Mouse (Mus musculus) liver, adult 2 months (tissue): ENCODE measurements around the gene Rhobtb1. TPM values are rescaled to one million over a fixed set of nuclear protein-coding genes. Genes with fewer than 3 reads are reported as not detected.

Source experiments
- DNase-seq: peaks from one replicate; pipeline ENCODE4 v3.0.0-alpha.2; 2011; ENCODE audit warnings: low read depth, low spot score; ENCODE audit errors: extremely low read depth
- H3K27ac ChIP-seq: fragments of 200-500 bp; replicated peaks from 2 replicates; pipeline ENCODE4 v1.5.1; 2012; ENCODE audit warnings: low read depth, mild to moderate bottlenecking, control low read depth, inconsistent platforms, low read length; ENCODE audit not compliant: insufficient read depth
- H3K27me3 ChIP-seq: fragments of 200-500 bp; 2 replicates; pipeline ENCODE4 v1.6.1; 2012; ENCODE audit warnings: mild to moderate bottlenecking, moderate library complexity, low read length, inconsistent platforms; ENCODE audit not compliant: control insufficient read depth, insufficient read depth
- H3K36me3 ChIP-seq: fragments of 200-500 bp; 2 replicates; pipeline ENCODE4 v1.6.1; 2012; ENCODE audit warnings: low read length, inconsistent platforms; ENCODE audit not compliant: control insufficient read depth, insufficient read depth
- H3K4me1 ChIP-seq: fragments of 200-500 bp; 2 replicates; pipeline ENCODE4 v1.6.1; 2011; ENCODE audit warnings: low read length; ENCODE audit not compliant: control insufficient read depth, insufficient read depth
- H3K4me3 ChIP-seq: fragments of 200-500 bp; 2 replicates; pipeline ENCODE4 v1.5.1; 2011; ENCODE audit warnings: low read depth, mild to moderate bottlenecking, control low read depth, low read length, moderate library complexity; ENCODE audit not compliant: insufficient read depth
- H3K79me2 ChIP-seq: fragments of 200-500 bp; 2 replicates; pipeline ENCODE4 v1.6.1; 2012; ENCODE audit warnings: inconsistent platforms, mild to moderate bottlenecking, low read length, moderate library complexity; ENCODE audit not compliant: control insufficient read depth, insufficient read depth
- H3K9ac ChIP-seq: fragments of 200-500 bp; 2 replicates; pipeline ENCODE4 v1.6.1; 2012; ENCODE audit warnings: low read depth, mild to moderate bottlenecking, control low read depth, inconsistent platforms, low read length
- CTCF ChIP-seq: fragments of 200-500 bp; IDR thresholded peaks from 2 replicates; pipeline ENCODE4 v1.5.1; 2011; ENCODE audit warnings: low read depth, low read length, control low read depth
- POLR2A ChIP-seq: fragments of 200-500 bp; IDR thresholded peaks from 2 replicates; pipeline ENCODE4 v1.6.1; 2011; ENCODE audit warnings: low read length, control low read depth; ENCODE audit not compliant: insufficient read depth; ENCODE audit errors: extremely low read depth
- WGBS: fragments of 180-500 bp; shearing (Covaris S2); methylation state at CpG from one replicate; pipeline ENCODE4 v1.1.7; 2018; 5-methylcytosine and 5-hydroxymethylcytosine counted together
- polyA plus RNA-seq: library from polyadenylated mRNA; depleted of rRNA; stranded (reverse); fragments of >200 nt; gene quantifications from 2 replicates; pipeline ENCODE4 v1.2.3, GENCODE M21; 2012
- total RNA-seq: library from RNA; depleted of rRNA; stranded (reverse); fragments of >200 nt; gene quantifications from 2 replicates; pipeline ENCODE4 v1.2.3, GENCODE M21; 2014

Rhobtb1 gene
- total and polyA plus RNA-seq, 2 experiments = 14.3 to 47.9 TPM

- H3K36me3 ChIP-seq = peaks cover 33% of the 10 kb centered on the region
- peaks cover 14% of the 10 kb centered on the region for H3K4me1 ChIP-seq
- 20% methylated on average over 4 of the region's 4 CpGs for WGBS
- TF ChIP-seq POLR2A (no peak), CTCF (no peak)
- H3K4me3 ChIP-seq = no peak overlapping the region
- peak overlapping the region; percentile 73 for H3K27ac ChIP-seq
- H3K79me2 ChIP-seq = no peaks in the 10 kb centered on the region
- DNase-seq = peak; percentile 98
- no peak overlapping the region for H3K9ac ChIP-seq
- no peaks in the 10 kb centered on the region for H3K27me3 ChIP-seq
These were observed 136.9 kb downstream of the Rhobtb1 start for GRCm38 (mm10) chr10:69288086-69288485.

- Histone ChIP-seq H3K4me1 (peaks cover 14% of the 10 kb centered on the region), H3K27me3 (no peaks in the 10 kb centered on the region), H3K79me2 (no peaks in the 10 kb centered on the region), H3K27ac (peak overlapping the region; percentile 73), H3K9ac (no peak overlapping the region), H3K36me3 (peaks cover 28% of the 10 kb centered on the region), H3K4me3 (no peak overlapping the region)
- TF ChIP-seq CTCF (no peak), POLR2A (no peak)
- WGBS = 18% methylated on average over 6 of the region's 6 CpGs
- DNase-seq = peak; percentile 99
These were observed 137.5 kb downstream of the Rhobtb1 start for GRCm38 (mm10) chr10:69288720-69289119.

- Histone ChIP-seq H3K4me3 (no peak overlapping the region), H3K36me3 (peaks cover 13% of the 10 kb centered on the region), H3K79me2 (no peaks in the 10 kb centered on the region), H3K9ac (no peak overlapping the region), H3K27ac (no peak overlapping the region), H3K4me1 (peaks cover 14% of the 10 kb centered on the region), H3K27me3 (no peaks in the 10 kb centered on the region)
- TF ChIP-seq CTCF = no peak
- no peak for TF ChIP-seq POLR2A
- DNase-seq = no peak
- WGBS = 93% methylated on average over 8 of the region's 8 CpGs
These were observed 139.5 kb downstream of the Rhobtb1 start for GRCm38 (mm10) chr10:69290736-69291135.

- Histone ChIP-seq H3K36me3 (no peaks in the 10 kb centered on the region), H3K4me3 (no peak overlapping the region), H3K27ac (no peak overlapping the region), H3K9ac (no peak overlapping the region), H3K4me1 (peaks cover 4% of the 10 kb centered on the region; the same call in 1 of the 2 replicates), H3K27me3 (no peaks in the 10 kb centered on the region), H3K79me2 (no peaks in the 10 kb centered on the region)
- TF ChIP-seq CTCF = no peak
- no peak for TF ChIP-seq POLR2A
- WGBS = 92% methylated on average over 9 of the region's 9 CpGs
- no peak for DNase-seq
These were observed 144.7 kb downstream of the Rhobtb1 start for GRCm38 (mm10) chr10:69295919-69296318.

- 28% methylated on average over 7 of the region's 7 CpGs for WGBS
- H3K27me3 ChIP-seq = no peaks in the 10 kb centered on the region
- TF ChIP-seq CTCF (no peak), POLR2A (no peak)
- no peaks in the 10 kb centered on the region for H3K36me3 ChIP-seq
- H3K4me1 ChIP-seq = peaks cover 4% of the 10 kb centered on the region; the same call in 1 of the 2 replicates
- no peak overlapping the region for H3K27ac ChIP-seq
- DNase-seq = peak; percentile 94
- no peak overlapping the region for H3K4me3 ChIP-seq
- H3K79me2 ChIP-seq = no peaks in the 10 kb centered on the region
- H3K9ac ChIP-seq = no peak overlapping the region
These were observed 148.8 kb downstream of the Rhobtb1 start for GRCm38 (mm10) chr10:69299985-69300384.

GRCm38 (mm10) chr10:69302667-69303066 lies 151.4 kb downstream of the Rhobtb1 start:
- H3K79me2 ChIP-seq = no peaks in the 10 kb centered on the region
- H3K27me3 ChIP-seq = no peaks in the 10 kb centered on the region
- H3K9ac ChIP-seq = no peak overlapping the region
- no peak overlapping the region for H3K4me3 ChIP-seq
- WGBS = 96% methylated on average over 3 of the region's 3 CpGs
- H3K4me1 ChIP-seq = peaks cover 14% of the 10 kb centered on the region
- no peak for DNase-seq
- H3K36me3 ChIP-seq = no peaks in the 10 kb centered on the region
- TF ChIP-seq CTCF = no peak
- no peak for TF ChIP-seq POLR2A
- no peak overlapping the region for H3K27ac ChIP-seq
